Mouse (Mus musculus) lung, adult 2 months (tissue): Measurements from ENCODE around the gene Nrp2. TPM values are rescaled to one million over a fixed set of nuclear protein-coding genes. Genes with fewer than 3 reads are reported as not detected.

Experiments used
- DNase-seq: peaks from one replicate; pipeline ENCODE4 v3.0.0; 2022
- H3K4me1 ChIP-seq: fragments of 200-500 bp; 2 replicates; pipeline ENCODE4 v1.6.1; 2011; ENCODE audit warnings: low read length; ENCODE audit not compliant: control insufficient read depth, insufficient read depth
- H3K4me3 ChIP-seq: fragments of 200-500 bp; replicated peaks from 2 replicates; pipeline ENCODE3; 2011; ENCODE audit warnings: low read depth, mild to moderate bottlenecking, control low read depth, low read length; ENCODE audit errors: extremely low read depth
- CTCF ChIP-seq: fragments of 200-500 bp; IDR thresholded peaks from 2 replicates; pipeline ENCODE4 v1.5.1; 2011; ENCODE audit warnings: mild to moderate bottlenecking, low read length, control low read depth; ENCODE audit not compliant: insufficient read depth
- POLR2A ChIP-seq: fragments of 200-500 bp; IDR thresholded peaks from 2 replicates; pipeline ENCODE4 v1.6.1; 2011; ENCODE audit warnings: low read depth, mild to moderate bottlenecking, control low read depth, low read length, borderline replicate concordance; ENCODE audit errors: extremely low read depth
- WGBS: fragments of 180-500 bp; shearing (Covaris S2); methylation state at CpG from one replicate; pipeline ENCODE4 v1.1.7; 2018; 5-methylcytosine and 5-hydroxymethylcytosine counted together
- polyA plus RNA-seq: library from polyadenylated mRNA; depleted of rRNA; stranded (reverse); fragments of >200 nt; gene quantifications from 2 replicates; pipeline ENCODE4 v1.2.3, GENCODE M21; 2012

Gene Nrp2
- polyA plus RNA-seq, 1 experiment, result 27.8 TPM

DNA sequence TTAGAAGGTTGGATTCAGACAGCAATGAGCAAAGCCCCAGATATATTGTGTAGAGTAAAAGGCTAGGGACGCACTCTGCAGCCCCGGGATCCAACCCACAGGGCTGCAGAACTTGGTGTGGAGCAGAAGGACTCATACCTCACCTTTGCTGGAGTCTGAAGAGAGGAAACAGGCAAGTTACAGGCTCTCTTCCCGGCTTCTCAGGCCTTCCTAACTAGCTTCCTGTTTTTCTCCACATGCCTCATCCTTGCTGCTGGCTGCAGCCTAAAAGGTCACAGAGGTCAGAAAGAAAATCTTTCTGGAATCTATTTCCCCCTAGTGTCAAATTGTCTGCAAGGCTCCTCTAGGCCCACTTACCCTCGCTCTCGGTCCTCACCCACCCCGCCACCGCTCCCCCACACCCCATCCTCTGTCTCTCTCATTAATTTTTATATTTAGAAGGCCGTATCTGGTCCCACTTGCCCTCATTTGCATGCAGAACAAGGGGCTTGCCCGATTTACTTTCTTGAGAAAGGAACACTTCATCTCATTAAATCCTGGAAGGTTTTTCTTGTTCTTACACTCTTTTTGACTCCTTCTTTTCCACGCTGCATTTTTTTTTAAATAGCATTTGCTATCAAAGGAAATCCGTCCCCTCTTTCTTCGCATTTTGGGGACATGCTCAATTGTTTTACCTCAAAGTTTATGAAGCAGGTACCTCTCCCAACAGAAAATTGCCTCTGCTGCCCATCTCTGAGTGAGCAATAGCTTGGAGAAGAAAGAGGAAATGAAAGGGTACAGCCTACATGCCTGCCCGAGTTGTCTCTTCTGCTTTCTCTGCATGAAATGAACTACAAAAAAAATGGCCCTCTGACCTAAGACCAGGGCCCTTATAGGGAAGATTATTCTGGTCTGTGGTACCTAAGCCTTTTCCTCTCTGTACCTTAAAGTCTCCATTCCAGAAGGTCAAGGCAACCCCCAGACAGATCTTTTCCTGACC is 17.9 kb downstream of the Nrp2 start:
- H3K4me3 ChIP-seq, result no peak overlapping the region
- peaks cover 7% of the 10 kb centered on the region; the same call in 1 of the 2 replicates for H3K4me1 ChIP-seq
- WGBS, result 59% methylated on average over 13 of the region's 13 CpGs
- DNase-seq, result no peak
- TF ChIP-seq POLR2A (no peak), CTCF (no peak)

DNA sequence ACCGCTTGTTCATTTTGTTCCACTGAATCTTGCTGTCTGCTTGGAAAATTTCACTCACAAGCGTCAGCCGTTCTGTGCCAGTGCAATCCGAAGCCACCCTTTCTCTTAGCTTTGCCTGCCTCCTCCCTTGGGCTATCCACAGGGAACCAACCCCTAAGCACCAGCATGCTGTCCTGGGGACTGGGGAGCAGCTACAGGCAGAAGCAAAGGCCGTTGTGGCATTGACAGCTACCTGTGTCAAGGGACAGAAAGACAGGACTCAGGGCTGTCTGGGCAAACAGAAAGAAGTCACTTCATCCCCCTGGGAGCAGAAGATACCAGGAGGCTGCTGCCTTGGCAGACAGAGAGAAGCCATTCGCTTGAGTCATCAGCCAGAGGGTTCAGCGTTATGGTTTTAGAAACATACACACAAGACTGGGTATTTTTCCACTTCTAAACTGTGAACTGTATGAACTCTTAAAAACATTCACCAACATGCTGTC is 18.7 kb downstream of the Nrp2 start:
- TF ChIP-seq CTCF, result no peak
- no peak for TF ChIP-seq POLR2A
- Histone ChIP-seq H3K4me1 (peaks cover 7% of the 10 kb centered on the region; the same call in 1 of the 2 replicates), H3K4me3 (no peak overlapping the region)
- WGBS, result 69% methylated on average over 7 of the region's 7 CpGs
- no peak for DNase-seq

DNA sequence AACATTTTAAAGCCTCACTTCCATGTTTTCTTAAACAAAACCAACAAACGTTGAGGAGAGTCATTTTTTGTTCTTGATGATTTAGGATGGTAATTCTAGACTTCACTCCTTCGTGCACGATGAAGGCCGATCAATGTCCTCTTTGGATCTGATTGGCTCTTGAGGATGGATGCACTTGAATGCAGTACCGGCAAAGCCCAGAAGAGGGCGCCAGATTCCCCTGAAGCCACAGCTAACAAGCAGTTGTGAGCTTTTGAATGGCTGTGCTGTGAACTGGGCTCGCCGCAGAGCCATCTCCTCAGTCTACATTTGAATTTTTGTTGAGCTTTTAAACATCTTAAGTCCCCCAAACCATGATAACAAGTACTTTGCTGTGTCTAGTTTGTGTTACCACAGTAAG is 19.4 kb downstream of the Nrp2 start:
- DNase-seq, result no peak
- peaks cover 7% of the 10 kb centered on the region; the same call in 1 of the 2 replicates for H3K4me1 ChIP-seq

DNA sequence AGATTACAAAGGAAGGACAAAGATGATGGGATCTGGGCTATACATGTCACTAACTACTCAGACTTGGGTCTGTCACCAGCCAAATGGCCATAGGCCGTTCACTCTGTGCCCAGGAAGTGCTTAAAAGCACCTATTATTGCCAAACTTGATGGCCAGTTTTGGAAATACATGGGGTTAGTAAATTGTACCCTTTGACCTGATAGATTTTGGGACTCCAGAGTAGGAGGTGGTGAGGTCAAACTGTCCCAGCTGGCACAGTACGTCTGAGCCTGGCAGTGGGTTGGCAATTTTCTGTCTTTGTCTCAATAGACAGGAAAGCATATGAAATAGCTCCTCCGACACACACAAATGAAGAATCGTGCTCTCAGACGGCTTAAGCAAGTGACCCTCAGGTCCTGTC is 20.8 kb downstream of the Nrp2 start:
- no peak overlapping the region for H3K4me3 ChIP-seq
- 51% methylated on average over 5 of the region's 5 CpGs for WGBS
- no peak for TF ChIP-seq POLR2A
- TF ChIP-seq CTCF, result no peak
- H3K4me1 ChIP-seq, result peaks cover 7% of the 10 kb centered on the region; the same call in 1 of the 2 replicates
- no peak for DNase-seq

More for the DNA sequence above, 19.4 kb downstream of the Nrp2 start:
- TF ChIP-seq POLR2A (no peak), CTCF (peak; percentile 80)
- WGBS, result 77% methylated on average over 8 of the region's 8 CpGs
- H3K4me3 ChIP-seq, result no peak overlapping the region

DNA sequence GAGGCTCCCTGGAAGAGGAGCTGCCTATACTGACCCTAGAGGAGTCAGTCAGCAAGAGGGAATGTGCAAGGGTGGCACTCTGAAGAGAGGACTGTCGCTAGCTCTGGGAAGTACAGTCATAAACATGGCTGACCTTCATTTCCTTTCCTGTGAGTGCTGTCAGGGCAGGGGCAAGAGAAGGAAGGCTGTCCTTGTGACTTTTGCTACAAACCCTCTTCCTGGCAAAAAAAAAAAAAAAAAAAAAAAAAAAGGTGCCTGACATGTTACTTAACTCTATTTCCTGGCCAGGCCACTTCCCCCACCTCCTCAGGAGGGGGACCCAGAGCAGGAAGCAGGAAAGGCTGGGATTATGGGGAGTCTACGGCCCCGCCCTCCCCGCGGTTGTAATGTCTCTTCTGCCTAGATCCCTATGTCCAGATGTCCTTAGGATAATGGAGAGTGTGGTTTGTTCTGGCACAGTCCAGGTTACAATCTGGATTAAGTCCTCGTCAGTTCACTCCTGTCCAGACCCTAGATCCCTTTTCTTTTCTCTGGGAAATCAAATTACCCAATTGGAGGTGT is 21.5 kb downstream of the Nrp2 start:
- Histone ChIP-seq H3K4me1 (peaks cover 7% of the 10 kb centered on the region; the same call in 1 of the 2 replicates), H3K4me3 (no peak overlapping the region)
- DNase-seq, result no peak
- 42% methylated on average over 6 of the region's 6 CpGs for WGBS
- TF ChIP-seq CTCF (no peak), POLR2A (no peak)

DNA sequence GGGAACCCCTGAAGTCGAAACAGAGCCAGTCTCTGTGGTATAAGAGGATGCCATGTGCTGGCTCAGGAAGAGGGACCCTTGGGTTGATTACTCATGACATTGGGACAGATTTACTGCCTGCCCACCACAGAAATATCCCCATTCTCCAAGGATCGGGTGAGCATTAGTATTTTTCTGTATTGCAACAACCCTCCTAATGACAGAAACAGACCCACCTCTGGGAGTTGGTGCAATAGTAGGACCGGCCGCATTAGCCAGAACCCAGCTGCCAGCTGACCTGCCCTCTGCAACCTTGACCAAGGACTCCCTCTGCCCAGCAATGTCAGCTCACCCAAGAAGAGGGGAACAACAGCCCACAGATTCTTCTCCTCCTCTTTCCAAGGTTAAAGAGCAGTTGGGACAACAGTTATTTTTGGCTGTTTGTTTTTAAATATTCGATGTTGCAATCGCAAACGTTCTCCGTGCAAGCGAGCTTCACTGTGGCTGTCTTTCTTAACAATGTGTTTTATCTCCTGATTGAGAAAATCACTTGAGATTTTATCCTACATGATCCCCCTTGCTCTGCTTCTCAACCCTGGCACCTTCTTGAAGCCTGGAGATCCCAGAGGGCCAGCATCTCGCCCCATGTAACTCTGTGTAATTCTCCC is 22.1 kb downstream of the Nrp2 start:
- Histone ChIP-seq H3K4me3 (no peak overlapping the region), H3K4me1 (peaks cover 7% of the 10 kb centered on the region; the same call in 1 of the 2 replicates)
- 46% methylated on average over 10 of the region's 10 CpGs for WGBS
- TF ChIP-seq POLR2A, result no peak
- TF ChIP-seq CTCF, result no peak
- no peak for DNase-seq

DNA sequence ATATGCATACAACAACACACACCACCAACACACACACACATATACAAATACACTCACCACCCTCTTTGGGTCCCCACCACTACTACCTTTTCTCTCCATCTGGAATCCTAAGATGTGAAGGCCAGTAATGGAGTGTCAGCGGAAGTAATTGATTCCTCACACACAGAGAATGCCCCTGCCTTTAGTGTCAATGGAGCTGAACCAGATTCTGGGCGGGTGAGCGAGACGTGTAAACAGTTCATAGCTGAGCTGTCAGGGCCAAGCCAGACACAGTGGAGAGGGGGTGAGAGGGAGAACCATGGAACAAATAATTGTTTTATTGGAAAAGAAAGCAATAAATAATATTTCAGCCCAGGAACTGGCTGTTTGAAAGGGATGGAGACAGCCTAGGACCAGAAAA is 24.1 kb downstream of the Nrp2 start:
- Histone ChIP-seq H3K4me3 (no peak overlapping the region), H3K4me1 (peaks cover 5% of the 10 kb centered on the region; the same call in 1 of the 2 replicates)
- no peak for TF ChIP-seq CTCF
- TF ChIP-seq POLR2A, result no peak
- WGBS, result 62% methylated on average over 4 of the region's 4 CpGs
- no peak for DNase-seq

DNA sequence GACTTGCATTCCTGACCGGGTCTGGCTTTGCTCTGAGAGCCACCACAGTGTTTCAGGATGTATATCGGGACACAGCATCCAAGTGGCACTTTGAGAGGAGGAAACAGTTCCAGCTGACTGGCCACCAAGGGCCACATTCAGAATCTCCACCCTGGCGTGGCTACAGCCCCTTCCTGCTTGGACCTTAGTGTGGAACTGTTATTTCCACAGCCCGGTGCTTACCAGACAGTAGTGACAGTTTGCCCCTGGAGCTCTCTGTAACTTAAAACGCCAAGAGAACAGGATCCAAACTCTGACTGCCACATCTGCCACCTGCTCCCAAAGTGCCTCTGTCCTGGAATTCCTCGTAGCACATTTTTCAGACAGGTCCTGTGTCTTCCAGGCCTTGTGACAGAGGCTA is 25.3 kb downstream of the Nrp2 start:
- TF ChIP-seq CTCF (no peak), POLR2A (no peak)
- 46% methylated on average over 6 of the region's 6 CpGs for WGBS
- DNase-seq, result no peak
- Histone ChIP-seq H3K4me3 (no peak overlapping the region), H3K4me1 (peaks cover 5% of the 10 kb centered on the region; the same call in 1 of the 2 replicates)

DNA sequence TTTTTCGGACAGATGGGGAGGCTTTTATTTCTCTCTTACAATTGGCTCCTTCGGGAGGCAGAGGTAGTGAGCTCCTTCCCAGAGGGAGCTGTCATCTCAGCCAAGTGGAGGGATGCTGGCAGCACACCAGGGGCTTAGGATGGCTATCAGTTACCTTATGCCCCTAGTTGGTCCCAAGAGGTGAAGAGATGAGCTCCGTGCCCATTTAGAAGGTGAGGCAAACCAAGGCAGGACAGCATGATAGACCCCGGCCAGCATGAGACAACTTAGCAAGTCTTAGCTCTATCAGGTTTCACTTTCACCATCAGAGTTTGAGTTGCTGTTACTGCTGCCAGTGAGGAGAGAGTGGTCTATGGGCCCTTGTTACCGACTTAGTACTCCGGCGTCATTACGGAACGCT is 25.8 kb downstream of the Nrp2 start:
- WGBS, result 66% methylated on average over 9 of the region's 9 CpGs
- Histone ChIP-seq H3K4me3 (no peak overlapping the region), H3K4me1 (peaks cover 3% of the 10 kb centered on the region; the same call in 1 of the 2 replicates)
- TF ChIP-seq CTCF, result no peak
- no peak for TF ChIP-seq POLR2A
- no peak for DNase-seq
